Mouse (Mus musculus) lung, postnatal 36 days (tissue): ENCODE measurements around the gene Gsg1.

Experiments
- DNase-seq: peaks from one replicate; pipeline ENCODE4 v3.0.0; 2022; ENCODE audit warnings: mixed read lengths

Gsg1 gene

GRCm38 (mm10) chr6:135254153-135254552 lies at the start of gene Gsg1:
TSS of gene Gsg1 (minus strand) at chr6:135254351.
- DNase-seq = no peak

DNA sequence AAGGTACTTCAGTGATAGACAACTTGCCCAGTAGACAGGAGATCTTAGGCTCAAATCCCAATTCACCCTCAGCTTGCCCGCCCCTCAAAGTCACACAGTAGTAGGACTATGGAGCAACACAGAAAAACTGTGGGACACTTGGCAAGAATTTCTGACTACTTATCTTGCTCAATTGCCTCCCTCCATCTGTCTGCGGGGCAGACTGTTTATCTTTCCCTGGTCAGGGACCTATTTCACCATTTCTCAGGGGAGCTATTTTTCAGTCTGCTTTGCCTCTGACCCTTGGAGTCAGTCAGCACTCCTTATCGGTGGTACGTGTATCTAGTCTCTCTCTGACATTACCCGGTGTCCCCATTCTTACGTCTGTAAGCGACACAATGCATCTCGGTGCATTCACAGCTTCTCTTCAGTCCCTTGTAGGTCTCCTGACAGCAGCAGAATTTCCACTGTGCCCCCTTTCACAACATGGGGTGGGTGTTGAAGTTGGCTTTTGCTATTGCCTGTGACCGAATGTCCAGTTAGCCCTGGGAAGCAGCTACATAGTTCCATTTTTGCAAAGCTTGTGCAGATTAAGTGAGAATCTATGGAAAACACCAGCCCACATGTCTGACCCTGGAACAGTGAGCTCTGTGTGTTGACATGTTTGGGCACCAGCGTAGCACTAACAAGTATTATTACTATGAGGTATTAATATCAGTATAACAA lies 48.4 kb upstream of the Gsg1 start:
- DNase-seq = peak; percentile 57

GRCm38 (mm10) chr6:135300469-135300868 lies 46.3 kb upstream of the Gsg1 start:
- peak; percentile 69 for DNase-seq

DNA sequence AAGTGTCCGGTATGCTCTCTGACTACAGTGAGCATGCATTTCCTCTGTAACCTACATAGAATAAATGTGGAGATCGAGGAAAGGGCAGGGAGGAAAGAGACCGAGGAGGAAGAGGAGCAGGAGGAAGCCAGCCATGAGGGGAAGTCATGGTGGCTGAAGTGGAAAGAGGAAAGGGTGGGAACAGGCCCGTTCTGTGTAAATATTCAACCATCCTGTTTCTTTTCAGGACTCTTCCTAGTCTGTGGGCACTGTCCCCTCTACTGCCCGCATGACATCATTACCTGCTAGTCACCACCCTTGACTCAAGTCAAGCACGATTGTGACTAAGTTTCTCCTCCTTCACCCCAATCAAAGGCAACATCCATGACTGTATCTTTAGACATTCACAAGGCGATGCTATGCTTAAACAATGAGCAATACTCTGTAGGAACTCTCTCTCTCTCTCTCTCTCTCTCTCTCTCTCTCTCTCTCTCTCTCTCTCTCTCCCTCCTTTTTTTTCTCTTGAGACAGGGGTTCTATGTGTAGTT lies 44.9 kb upstream of the Gsg1 start:
- DNase-seq = peak; percentile 19

- DNase-seq = no peak
These were observed 43.4 kb upstream of the Gsg1 start for GRCm38 (mm10) chr6:135297570-135297969.

DNA sequence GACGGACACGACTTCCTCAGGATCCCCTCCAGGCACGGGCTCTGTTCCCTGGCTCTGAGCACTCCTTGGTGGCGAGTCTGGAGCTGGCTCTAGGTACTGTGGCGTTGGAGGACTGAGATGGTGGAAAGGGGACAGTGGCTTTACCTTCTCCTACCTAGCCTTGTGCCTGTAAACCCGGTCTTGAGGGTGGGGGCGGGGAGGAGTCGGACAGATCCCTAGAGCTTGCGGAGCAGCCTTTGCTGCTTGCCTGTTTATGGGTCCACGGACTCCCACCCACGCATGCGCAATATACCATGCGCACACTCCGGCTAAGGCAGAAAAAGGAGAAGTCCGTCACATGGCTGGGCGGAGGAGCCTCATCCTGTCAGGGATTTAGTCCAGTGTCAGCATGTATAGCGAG lies 42.1 kb upstream of the Gsg1 start:
- peak; percentile 74 for DNase-seq

GRCm38 (mm10) chr6:135295082-135295861 lies 41.1 kb upstream of the Gsg1 start:
- DNase-seq = peak; percentile 71

DNA sequence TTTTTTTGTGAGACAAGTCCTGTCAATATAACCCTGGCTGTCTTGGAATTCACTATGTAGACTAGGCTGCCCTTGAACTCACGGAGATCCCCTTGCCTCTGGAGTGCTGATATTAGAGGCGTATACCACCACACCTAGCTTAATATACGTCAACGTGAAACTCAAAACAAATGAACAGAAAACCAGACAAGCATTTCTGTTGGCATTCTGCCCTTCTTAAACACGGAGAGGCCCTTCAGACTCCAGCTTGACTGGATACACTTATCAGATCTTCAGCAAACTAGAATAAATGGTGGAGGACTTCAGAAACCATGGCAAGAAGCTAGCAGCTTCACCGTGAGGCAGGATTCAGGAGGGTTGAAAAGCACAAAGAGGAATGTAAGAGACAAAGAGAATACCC lies 40.0 kb upstream of the Gsg1 start:
- peak; percentile 37 for DNase-seq

DNA sequence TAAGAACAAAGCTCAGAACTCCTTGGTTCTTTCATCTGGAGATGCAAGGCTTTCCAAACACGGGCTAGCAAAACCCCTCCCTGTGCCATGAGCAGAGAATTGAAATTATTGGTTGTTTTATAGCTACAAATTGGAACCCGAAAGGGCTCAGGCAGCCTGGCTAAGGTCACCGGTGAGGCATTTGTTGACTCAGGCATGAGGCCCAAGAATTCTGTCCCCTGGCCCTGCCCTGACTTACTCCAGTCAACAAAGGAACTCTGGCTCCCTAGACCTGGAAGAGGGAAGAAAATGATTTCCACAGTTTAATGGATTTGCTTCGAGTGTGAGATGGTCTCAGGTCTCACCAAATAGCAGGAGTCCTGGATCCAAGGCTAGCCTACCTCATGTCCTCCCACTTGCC lies 38.2 kb upstream of the Gsg1 start:
- peak; percentile 75 for DNase-seq

- DNase-seq = no peak
These were observed 25.7 kb upstream of the Gsg1 start for GRCm38 (mm10) chr6:135279856-135280255.

DNA sequence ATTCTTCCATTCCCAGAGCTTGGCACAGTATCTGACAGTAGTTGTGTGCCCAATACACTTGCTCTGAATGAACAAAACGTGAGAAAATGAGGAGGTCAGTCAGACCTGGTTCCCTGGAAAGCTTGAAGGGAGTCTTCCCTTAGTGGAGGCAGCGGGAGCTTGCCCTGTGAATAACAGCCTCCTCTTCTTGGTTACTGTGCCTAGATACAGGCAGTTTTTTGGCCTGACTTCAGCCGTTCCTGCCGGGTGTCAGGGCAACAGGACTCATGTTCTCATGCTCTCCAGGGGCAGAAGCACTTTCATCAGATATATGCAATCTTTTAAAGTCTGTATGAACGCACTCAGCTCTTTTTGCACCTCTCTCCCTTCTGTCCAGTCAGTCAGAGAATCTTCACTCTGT lies 25.1 kb upstream of the Gsg1 start:
- DNase-seq = no peak

DNA sequence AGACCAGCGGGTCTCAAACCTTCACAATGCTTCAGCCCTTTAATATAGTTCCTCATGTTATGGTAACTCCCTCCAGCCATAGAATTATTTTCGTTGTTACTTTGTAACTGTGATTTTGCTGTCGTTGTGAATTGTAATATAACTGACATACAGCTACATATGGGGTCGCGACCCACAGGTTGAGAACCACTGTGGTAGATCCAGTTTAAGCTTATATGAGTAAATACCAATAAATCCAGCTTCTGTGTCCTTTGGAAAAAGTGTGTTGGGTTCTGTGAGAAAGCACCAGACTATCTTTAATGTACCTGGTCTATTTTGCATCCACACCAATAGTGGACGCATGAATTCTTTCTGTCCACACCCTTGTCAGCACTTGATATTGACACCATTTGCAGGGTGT lies 24.2 kb upstream of the Gsg1 start:
- DNase-seq = no peak

- DNase-seq = no peak
These were observed 22.5 kb upstream of the Gsg1 start for GRCm38 (mm10) chr6:135276474-135277295.

- no peak for DNase-seq
These were observed 21.1 kb upstream of the Gsg1 start for GRCm38 (mm10) chr6:135275231-135275630.

DNA sequence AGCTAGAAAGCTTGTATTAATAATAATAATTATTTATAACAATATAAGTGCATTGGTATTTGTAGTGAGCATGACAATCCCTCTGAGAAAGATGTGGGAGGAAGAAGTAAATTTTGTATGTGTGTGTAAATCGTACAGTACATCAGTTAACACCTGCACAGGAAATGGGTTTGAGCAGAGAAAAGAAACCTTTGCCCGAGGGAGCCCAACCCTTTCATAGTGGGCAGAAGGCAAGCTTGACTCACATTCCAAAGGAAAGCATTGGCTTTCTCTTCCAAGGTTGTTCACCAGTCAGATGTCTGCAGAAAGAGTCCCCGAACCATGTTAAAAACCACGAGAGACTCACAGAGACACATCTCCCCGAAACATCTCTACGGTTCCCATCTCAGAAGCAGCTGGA lies 18.9 kb upstream of the Gsg1 start:
- no peak for DNase-seq

DNA sequence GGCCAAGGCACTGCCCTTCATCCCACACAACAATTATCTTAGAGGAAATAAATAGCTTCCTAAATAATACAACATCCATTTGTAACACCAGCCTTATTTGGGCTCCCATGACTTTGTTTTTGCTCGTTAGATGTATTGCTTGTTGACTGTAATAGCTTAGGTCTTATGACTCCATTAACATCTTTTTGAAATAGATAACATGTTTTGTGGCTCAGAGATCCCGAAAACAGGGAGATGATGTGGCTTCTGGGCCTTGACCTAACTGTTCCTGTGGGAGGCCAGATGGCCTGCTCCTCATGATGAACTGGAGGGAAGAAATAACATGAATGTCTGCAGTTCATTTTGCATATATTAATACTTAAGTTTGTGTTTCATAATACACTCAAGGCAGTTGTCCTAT lies 17.6 kb upstream of the Gsg1 start:
- no peak for DNase-seq

DNA sequence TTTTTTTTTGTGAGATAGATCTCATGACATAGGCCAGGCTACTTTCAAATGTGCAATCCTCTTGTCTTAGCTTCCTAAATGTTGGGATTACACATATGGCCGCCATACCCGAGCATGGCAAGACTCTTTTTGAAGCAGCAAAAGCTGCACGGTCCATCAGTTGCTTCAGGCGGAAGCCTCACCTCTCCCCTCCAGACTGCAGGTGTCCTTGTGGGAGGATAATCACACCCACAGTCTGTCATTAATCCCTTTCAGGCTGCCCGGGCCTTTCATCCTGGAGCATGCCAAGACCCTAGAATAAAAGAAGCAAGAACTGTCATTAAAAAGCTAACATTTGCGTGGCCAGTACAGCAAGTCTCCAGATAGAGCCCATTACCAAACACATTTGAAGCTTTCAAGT lies 15.5 kb upstream of the Gsg1 start:
- DNase-seq = no peak

DNA sequence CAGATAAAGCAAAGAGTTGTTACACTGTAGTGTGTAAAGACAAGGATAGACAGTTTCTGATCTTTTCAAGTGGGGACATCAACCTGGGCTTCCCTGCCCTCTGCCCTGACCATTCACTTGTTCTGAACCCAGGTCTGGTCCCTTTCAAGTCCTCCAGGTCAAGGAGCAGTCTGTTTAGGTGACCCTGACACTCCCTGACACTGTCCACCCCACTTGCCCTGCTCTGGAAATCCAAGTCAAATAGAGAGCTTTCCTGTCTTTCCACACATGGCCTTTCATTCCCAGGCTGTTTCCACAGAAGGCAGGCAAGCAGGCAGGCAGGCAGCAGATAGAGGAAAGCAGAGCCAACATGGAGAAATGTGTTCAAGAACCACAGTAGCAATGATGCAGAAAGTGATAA lies 14.2 kb upstream of the Gsg1 start:
- DNase-seq = no peak

GRCm38 (mm10) chr6:135267221-135267620 lies 13.1 kb upstream of the Gsg1 start:
- no peak for DNase-seq

GRCm38 (mm10) chr6:135266056-135266455 lies 11.9 kb upstream of the Gsg1 start:
- DNase-seq = no peak

GRCm38 (mm10) chr6:135264136-135264535 lies 10.0 kb upstream of the Gsg1 start:
- no peak for DNase-seq

DNA sequence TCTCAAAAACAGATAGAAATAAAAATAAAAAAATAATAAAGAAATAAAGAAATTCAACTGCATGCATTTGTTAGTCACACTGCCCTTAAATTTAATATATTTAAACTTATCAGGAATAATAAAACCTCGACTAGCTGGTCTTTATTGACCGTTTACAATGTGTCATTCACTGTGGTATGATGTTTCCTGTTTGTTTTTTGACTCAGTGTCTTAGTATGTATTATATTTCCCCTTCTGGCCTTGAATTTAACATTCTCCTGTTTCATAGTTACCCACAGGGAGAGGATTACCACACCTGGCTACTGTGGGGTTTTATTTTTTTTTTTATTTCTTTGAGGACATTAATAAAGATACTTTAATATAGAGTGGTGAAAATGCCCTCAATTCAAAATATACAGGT lies 8.4 kb upstream of the Gsg1 start:
- DNase-seq = no peak

DNA sequence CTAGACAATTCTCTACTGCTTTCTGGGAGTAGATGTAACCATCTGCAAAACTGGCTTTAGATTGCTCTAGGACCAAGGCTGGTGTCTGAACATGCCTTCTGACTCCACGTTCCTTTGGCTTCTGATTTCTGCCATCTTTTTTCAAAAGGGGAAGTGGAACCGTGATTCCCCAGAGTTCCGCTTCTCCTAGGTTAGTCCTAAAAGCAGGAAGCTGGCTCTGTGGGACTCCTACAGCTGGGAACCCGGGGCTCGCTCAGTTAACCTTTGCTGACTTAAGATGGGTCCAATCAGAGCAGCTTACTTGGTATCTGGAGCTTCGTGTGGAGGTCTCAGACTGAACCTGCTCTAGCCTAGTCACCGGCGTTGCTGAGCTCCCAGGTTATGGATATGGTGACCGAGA lies 7.0 kb upstream of the Gsg1 start:
- DNase-seq = peak; percentile 17
